ENCODE assay signal across 14 mouse cellular contexts in genomic region chr15:85049758-85050157, GRCm38 (mm10). TPM values are rescaled to one million over a fixed set of nuclear protein-coding genes. Genes with fewer than 3 reads are reported as not detected.
"Had no signal": no experiment of that assay in that cellular context is flagged by ENCODE, and none has a peak within 500 bp of the region (broad histone marks: within the 10 kb centered on the region; RNA-seq: fewer than 3 reads in every experiment).

No protein-coding gene starts in this region.

- H3K4me2 ChIP-seq: limb, embryonic 13.5 days; midbrain, embryonic 13.5 days; neural tube, embryonic 15.5 days had no signal

- H3K9me3 ChIP-seq: limb, embryonic 13.5 days; midbrain, embryonic 13.5 days; neural tube, embryonic 15.5 days had no signal

- ATAC-seq: intestine, embryonic 16.5 days; midbrain, embryonic 13.5 days had no signal

- H3K4me3 ChIP-seq: limb, embryonic 13.5 days; midbrain, embryonic 13.5 days; myocyte; neural tube, embryonic 15.5 days had no signal

- H3K9ac ChIP-seq: limb, embryonic 13.5 days; midbrain, embryonic 13.5 days; neural tube, embryonic 15.5 days had no signal

- H3K27ac ChIP-seq: limb, embryonic 13.5 days; midbrain, embryonic 13.5 days; neural tube, embryonic 15.5 days had no signal

- H3K27me3 ChIP-seq: limb, embryonic 13.5 days; midbrain, embryonic 13.5 days; neural tube, embryonic 15.5 days had no signal

- H3K4me1 ChIP-seq: midbrain, embryonic 13.5 days; neural tube, embryonic 15.5 days had no signal

- DNase-seq: kidney, adult 2 months; kidney, postnatal 36 days; layer of hippocampus, adult 9-11 months; left cerebral cortex, postnatal 4 days; lung, adult 18-20 months; right cerebral cortex, postnatal 4 days; spleen, adult 18-20 months; thymus, postnatal 4 days had no signal

RNA-seq across cellular contexts. Expression of gene Upk3a, which starts 32.8 kb away (rescaled TPM):
- polyA plus RNA-seq: limb, embryonic 13.5 days; myocyte; neural tube, embryonic 11.5 days had no signal
